Mouse (Mus musculus) adrenal gland, postnatal 25 days (tissue): ENCODE measurements around the gene Wnt9a. TPM values are rescaled to one million over a fixed set of nuclear protein-coding genes. Genes with fewer than 3 reads are reported as not detected.

Source experiments
- microRNA-seq, 2 experiments: library from miRNA; unstranded; fragments of <30 nt; microRNA quantifications; one replicate each; pipeline ENCODE4 v1.2.0; 2021
- total RNA-seq: library from RNA; stranded (reverse); gene quantifications from 2 replicates; pipeline ENCODE4 v1.2.3, GENCODE M21; 2021

The Wnt9a gene
- total RNA-seq, 1 experiment from 2014 or later: 1.1 TPM

Small RNA genes lying within 50 kb of the gene (microRNA-seq; reads per million reads assigned to microRNA genes)
- 0 reads per million in 2 experiments for gene Gm24756

Other genes starting within 250 kb of the Wnt9a start
- gene Obscn, start 170.5 kb upstream of the Wnt9a start, total RNA-seq: 0.95 and 1.0 TPM in 2 replicates
- 17.9 and 18.1 TPM in 2 replicates for gene Iba57, start 143.2 kb upstream of the Wnt9a start, total RNA-seq
- gene Gjc2, start 123.7 kb upstream of the Wnt9a start, total RNA-seq: 0.43 and 0.57 TPM in 2 replicates
- gene Guk1, start 114.7 kb upstream of the Wnt9a start, total RNA-seq: 49.2 and 54.6 TPM in 2 replicates
- 42.3 and 52.6 TPM in 2 replicates for gene Mrpl55, start 104.4 kb upstream of the Wnt9a start, total RNA-seq
- gene 2310033P09Rik, start 98.6 kb upstream of the Wnt9a start, total RNA-seq: 32.4 and 36.6 TPM in 2 replicates
- gene Arf1, start 78.7 kb upstream of the Wnt9a start, total RNA-seq: 405 and 412 TPM in 2 replicates
- not detected in 2 replicates for gene Wnt3a, start 16.2 kb upstream of the Wnt9a start, total RNA-seq
- gene Prss38, start 68.7 kb downstream of the Wnt9a start, total RNA-seq: not detected in 2 replicates
- gene Jmjd4, start 143.1 kb downstream of the Wnt9a start, total RNA-seq: 10.4 and 11.4 TPM in 2 replicates
- 74.2 and 87.8 TPM in 2 replicates for gene Snap47, start 144.3 kb downstream of the Wnt9a start, total RNA-seq
- gene Zfp867, start 165.5 kb downstream of the Wnt9a start, total RNA-seq: 4.6 and 5.9 TPM in 2 replicates
- gene Zkscan17, start 219.8 kb downstream of the Wnt9a start, total RNA-seq: 18.8 and 23.9 TPM in 2 replicates
- gene Nlrp3, start 234.6 kb downstream of the Wnt9a start, total RNA-seq: 0.48 and 0.55 TPM in 2 replicates